Mouse (Mus musculus): ENCODE data around the gene Tcte2. TPM values are rescaled to one million over a fixed set of nuclear protein-coding genes. Genes with fewer than 3 reads are reported as not detected.
"Not testable (repeated sequence)": the region's sequence is repeated elsewhere in the genome, so short reads cannot be mapped to it uniquely, and the experiment has no call there.

Gene Tcte2
- polyA plus RNA-seq, 1 experiment from 2014 or later, result 4.1 TPM

- TF ChIP-seq CTCF (IDR thresholded peaks at IDR 0.05), result no peak
- ChIA-PET POLR2A (no interaction called here), CTCF (no interaction called here)
- in situ Hi-C loops (cut with MboI; ENCODE audit: low pct_unique_long_range_greater_than_20kb), result loop anchor here (5.0 kb wide), 1 partner anchor 78 kb away; no protein-coding TSS in a partner anchor
- no peaks in the 10 kb centered on the region for H3K27me3 ChIP-seq
- ATAC-seq, result no peak
- DNase-seq (ENCODE audit: low read depth, low spot score), result no peak
Measured at GRCm38 (mm10) chr17:13679725-13680124, 81.9 kb downstream of the Tcte2 start.

DNA sequence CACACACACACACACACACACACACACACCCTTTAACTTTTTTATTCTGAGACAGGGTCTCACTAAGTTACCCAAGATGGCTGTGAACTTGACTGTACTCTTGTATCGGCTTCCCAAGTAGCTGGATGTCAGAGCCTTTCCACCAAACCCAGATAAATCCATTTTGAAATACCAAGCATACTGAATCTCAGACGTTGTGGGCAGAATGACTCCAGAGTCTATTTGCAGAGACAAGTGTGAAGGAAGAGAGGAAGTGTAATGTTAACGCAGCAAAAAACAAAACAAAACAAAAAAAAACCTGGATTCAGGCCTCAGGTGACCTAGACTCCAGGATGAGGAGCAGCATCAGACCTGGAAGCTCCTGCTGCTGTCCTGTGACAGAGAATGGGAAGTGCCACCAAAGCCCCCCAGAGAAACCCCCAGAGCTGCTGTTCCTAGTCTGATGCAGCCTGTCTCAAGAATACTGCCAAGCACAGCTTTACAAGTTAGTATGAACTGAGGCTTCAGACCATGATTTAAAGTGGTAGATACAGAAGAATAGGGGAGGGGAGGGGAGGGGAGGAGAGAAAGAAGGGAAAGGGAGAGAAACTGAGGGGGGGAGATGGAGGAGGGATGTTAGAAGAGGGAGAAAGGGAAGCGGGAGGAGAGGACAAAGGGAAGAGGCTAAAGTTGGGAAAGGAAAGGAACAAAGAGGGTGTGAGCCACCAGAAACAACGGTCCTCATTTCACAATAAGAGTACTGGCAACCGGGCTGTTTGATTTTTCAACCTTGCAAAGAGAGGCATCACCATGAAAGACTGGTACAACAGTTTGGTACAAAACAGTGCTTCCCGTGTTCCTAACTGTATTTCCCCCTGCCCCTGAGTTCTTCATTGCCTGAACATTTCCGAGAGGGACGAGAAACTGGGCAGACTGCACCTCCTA lies 84.1 kb downstream of the Tcte2 start:
- in situ Hi-C loops (cut with MboI; ENCODE audit: low pct_unique_long_range_greater_than_20kb), result no loop called here
- TF ChIP-seq CTCF (IDR thresholded peaks at IDR 0.05), result no peak
- ATAC-seq (no peak), DNase-seq (ENCODE audit: low read depth, low spot score) (no peak)
- ChIA-PET CTCF (interaction anchor here (1.5 kb wide), 2 partner anchors 85 to 205 kb away, joined by 3 to 5 read pairs; no protein-coding TSS in a partner anchor), POLR2A (no interaction called here)
- H3K27me3 ChIP-seq, result no peaks in the 10 kb centered on the region

DNA sequence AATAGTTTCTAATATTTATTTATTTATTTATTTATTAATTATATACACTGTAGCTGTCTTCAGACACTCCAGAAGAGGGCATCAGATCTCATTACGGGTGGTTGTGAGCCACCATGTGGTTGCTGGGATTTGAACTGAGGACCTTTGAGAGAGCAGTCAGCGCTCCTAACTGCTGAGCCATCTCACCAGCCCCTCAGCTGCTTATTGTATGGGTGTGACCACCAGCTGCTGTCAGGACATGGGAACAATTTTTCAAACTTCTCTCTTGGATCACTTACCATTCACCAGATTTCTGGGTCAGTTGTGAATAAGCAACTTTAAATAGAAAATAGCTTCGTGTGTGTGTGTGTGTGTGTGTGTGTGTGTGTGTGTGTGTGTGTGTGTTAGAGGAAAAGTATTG lies 85.5 kb downstream of the Tcte2 start:
- ChIA-PET POLR2A (interaction anchor here (0.6 kb wide), 1 partner anchor 185 kb away, joined by 3 read pairs; no protein-coding TSS in a partner anchor), CTCF (interaction anchor here (1.0 to 1.5 kb wide), 3 partner anchors 86 to 203 kb away, joined by 3 to 5 read pairs (median 3); no protein-coding TSS in a partner anchor)
- ATAC-seq; DNase-seq (ENCODE audit: low read depth, low spot score); in situ Hi-C loops (cut with MboI; ENCODE audit: low pct_unique_long_range_greater_than_20kb); H3K27me3 ChIP-seq: not testable (repeated sequence)

- in situ Hi-C loops (cut with MboI; ENCODE audit: low pct_unique_long_range_greater_than_20kb), result no loop called here
- H3K27me3 ChIP-seq, result no peaks in the 10 kb centered on the region
- DNase-seq (ENCODE audit: low read depth, low spot score) (no peak), ATAC-seq (no peak)
- TF ChIP-seq CTCF (IDR thresholded peaks at IDR 0.05), result no peak
- CTCF ChIA-PET, result interaction anchor here (1.0 to 1.5 kb wide), 2 partner anchors 155 to 203 kb away, joined by 3 to 5 read pairs; no protein-coding TSS in a partner anchor
- POLR2A ChIA-PET, result no interaction called here
Measured at GRCm38 (mm10) chr17:13675630-13676029, 86.0 kb downstream of the Tcte2 start.

DNA sequence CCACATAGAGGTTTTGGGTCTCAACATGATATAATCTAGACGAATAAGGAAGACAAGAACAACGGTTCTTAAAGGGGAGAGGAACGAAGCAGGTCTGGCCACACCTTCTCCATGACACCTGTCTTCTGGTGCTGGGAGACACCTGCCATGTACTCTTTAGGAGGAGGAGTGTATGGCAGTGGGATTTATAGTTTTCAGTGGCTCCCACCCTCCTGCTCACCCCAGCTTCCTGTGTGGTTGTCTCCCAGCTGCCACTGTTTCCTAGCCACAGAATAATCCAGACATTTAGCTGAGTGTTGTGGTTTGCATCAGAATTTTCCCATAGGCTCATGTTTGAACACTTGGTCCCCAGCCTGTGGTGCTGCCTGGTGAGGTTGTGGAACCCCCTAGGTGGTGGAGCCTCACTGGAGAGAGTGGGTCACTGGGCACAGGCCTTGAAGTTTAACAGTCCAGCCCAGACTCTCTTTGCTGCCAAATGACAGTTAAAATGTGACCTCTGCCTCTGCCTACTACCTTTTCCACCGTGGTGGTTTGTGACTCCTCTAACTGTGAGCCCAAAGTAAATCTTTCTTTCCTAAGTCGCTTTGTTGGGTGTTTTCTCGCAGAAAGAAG lies 86.8 kb downstream of the Tcte2 start:
- CTCF ChIA-PET, result no interaction called here
- DNase-seq (ENCODE audit: low read depth, low spot score), result no peak
- TF ChIP-seq CTCF (IDR thresholded peaks at IDR 0.05), result no peak
- no peaks in the 10 kb centered on the region for H3K27me3 ChIP-seq
- in situ Hi-C loops (cut with MboI; ENCODE audit: low pct_unique_long_range_greater_than_20kb), result no loop called here
- ATAC-seq, result no peak
- POLR2A ChIA-PET, result interaction anchor here (1.0 kb wide), 1 partner anchor 9 kb away, joined by 3 read pairs; no protein-coding TSS in a partner anchor

DNA sequence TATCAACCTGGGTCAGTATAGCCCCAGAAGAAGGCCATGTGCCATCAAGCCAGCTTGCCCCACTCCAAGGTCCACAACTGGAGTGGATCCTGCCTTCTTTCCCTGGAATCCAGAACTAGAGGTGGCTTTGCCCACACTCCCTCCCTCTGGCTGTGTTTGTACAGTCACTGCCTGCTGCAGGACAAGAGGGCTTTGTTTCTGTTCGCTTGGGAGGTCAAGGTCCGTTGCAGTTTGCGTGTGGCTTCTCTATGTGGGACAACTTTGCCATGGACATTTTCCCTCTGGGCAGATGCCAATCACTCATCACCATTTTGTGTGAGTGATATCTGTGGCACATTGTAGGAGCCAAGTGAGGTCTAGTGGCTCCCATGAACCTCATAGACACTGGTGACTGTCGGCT lies 89.9 kb downstream of the Tcte2 start:
- no peak for TF ChIP-seq CTCF (IDR thresholded peaks at IDR 0.05)
- no peak for DNase-seq (ENCODE audit: low read depth, low spot score)
- POLR2A ChIA-PET, result no interaction called here
- CTCF ChIA-PET, result interaction anchor here (0.9 to 1.7 kb wide), 4 partner anchors 22 to 199 kb away, joined by 3 to 5 read pairs (median 3); no protein-coding TSS in a partner anchor
- no peaks in the 10 kb centered on the region for H3K27me3 ChIP-seq
- in situ Hi-C loops (cut with MboI; ENCODE audit: low pct_unique_long_range_greater_than_20kb), result no loop called here
- no peak for ATAC-seq

DNA sequence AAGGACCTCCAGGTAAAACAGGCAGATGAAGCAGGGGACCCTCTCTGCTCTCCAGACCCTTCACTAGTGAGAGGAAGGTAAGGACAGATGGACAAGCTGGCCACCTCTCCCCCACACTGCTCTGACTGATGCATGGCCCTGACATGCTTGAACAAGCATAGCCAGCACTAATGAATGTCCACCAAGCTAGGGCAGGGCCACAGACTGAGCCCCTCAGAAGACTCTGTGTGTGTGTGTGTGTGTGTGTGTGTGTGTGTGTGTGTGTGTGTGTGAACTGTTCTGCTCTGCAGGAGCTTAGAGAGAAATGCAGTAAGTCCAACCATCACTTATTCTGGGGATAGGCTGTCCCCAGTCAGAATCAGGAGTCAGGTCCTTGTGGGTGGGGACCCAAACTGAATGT lies 91.4 kb downstream of the Tcte2 start:
- H3K27me3 ChIP-seq, result no peaks in the 10 kb centered on the region
- ChIA-PET CTCF (interaction anchor here (1.3 to 1.7 kb wide), 5 partner anchors 13 to 94 kb away, joined by 3 to 5 read pairs (median 3); no protein-coding TSS in a partner anchor), POLR2A (interaction anchor here (0.7 to 1.2 kb wide), 4 partner anchors 13 to 89 kb away, joined by 3 to 4 read pairs (median 4); no protein-coding TSS in a partner anchor)
- TF ChIP-seq CTCF (IDR thresholded peaks at IDR 0.05), result no peak
- in situ Hi-C loops (cut with MboI; ENCODE audit: low pct_unique_long_range_greater_than_20kb), result no loop called here
- ATAC-seq (no peak), DNase-seq (ENCODE audit: low read depth, low spot score) (no peak)

DNA sequence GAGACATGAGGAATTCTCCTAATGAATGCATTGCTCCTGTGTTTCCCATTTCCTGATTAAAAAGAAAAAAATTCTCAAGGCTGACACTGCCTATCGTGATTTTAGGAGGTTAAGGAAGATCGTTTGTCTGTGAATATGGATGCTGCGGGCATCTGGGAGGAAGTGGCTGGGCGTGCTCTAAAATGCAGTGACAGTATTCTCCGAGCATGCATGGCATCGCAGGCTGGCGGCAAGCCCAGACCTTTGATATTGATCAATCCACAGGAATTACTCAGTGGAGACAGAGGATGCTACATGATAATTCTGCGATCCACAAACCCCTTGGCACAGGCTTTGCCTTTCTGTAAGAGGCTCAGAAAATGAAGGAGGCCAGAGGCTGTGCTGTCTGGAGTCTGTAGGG lies 92.4 kb downstream of the Tcte2 start:
- no peak for DNase-seq (ENCODE audit: low read depth, low spot score)
- no peak for TF ChIP-seq CTCF (IDR thresholded peaks at IDR 0.05)
- in situ Hi-C loops (cut with MboI; ENCODE audit: low pct_unique_long_range_greater_than_20kb), result no loop called here
- no peaks in the 10 kb centered on the region for H3K27me3 ChIP-seq
- POLR2A ChIA-PET, result interaction anchor here (0.7 to 1.3 kb wide), 5 partner anchors 14 to 90 kb away, joined by 3 to 8 read pairs (median 4); no protein-coding TSS in a partner anchor
- ATAC-seq, result peak; percentile 67
- CTCF ChIA-PET, result interaction anchor here (1.3 to 1.8 kb wide), 2 partner anchors 28 to 75 kb away, joined by 3 to 5 read pairs; no protein-coding TSS in a partner anchor

GRCm38 (mm10) chr17:13668052-13669015 lies 93.3 kb downstream of the Tcte2 start:
- TF ChIP-seq CTCF (IDR thresholded peaks at IDR 0.05), result no peak
- ATAC-seq (peak; percentile 44), DNase-seq (ENCODE audit: low read depth, low spot score) (no peak)
- CTCF ChIA-PET, result interaction anchor here (0.8 to 1.8 kb wide), 3 partner anchors 14 to 76 kb away, joined by 3 to 5 read pairs (median 3); no protein-coding TSS in a partner anchor
- POLR2A ChIA-PET, result interaction anchor here (0.9 to 1.3 kb wide), 3 partner anchors 9 to 91 kb away, joined by 4 to 8 read pairs (median 4); no protein-coding TSS in a partner anchor
- in situ Hi-C loops (cut with MboI; ENCODE audit: low pct_unique_long_range_greater_than_20kb), result no loop called here
- no peaks in the 10 kb centered on the region for H3K27me3 ChIP-seq
